Mouse (Mus musculus) effector memory CD4-positive, alpha-beta T cell, adult 7 months (primary cell): ENCODE measurements around the gene Pnlip. TPM values are rescaled to one million over a fixed set of nuclear protein-coding genes. Genes with fewer than 3 reads are reported as not detected.

Source experiments
- polyA plus RNA-seq: library from polyadenylated mRNA; unstranded; fragments of 100-300 nt; shearing (Covaris generic); gene quantifications from one replicate; pipeline ENCODE4 v1.2.1, GENCODE M21; 2017

The Pnlip gene
- not detected for polyA plus RNA-seq

DNA sequence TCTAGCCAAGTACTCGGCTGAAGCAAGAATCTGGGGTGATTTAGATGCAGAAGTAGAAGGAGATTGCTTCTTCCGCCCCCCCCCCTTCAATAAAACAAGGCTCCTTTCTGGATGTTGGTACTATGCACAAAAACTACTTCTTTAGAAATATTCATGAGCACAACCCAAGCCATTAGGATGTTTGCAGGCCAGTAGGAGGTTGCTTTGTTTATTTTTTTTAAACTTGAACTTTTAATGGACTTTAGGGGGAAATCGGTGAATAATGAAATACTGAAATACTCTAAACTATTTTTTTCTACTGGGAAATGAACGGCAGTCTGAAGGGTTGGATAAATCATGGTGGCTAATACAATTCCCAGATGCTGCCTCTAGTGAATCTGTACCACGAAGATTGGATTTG is at the start of gene Pnlip:
Gene Pnlip (plus strand): TSS at position 301 of the 400 bp plus-strand sequence.

DNA sequence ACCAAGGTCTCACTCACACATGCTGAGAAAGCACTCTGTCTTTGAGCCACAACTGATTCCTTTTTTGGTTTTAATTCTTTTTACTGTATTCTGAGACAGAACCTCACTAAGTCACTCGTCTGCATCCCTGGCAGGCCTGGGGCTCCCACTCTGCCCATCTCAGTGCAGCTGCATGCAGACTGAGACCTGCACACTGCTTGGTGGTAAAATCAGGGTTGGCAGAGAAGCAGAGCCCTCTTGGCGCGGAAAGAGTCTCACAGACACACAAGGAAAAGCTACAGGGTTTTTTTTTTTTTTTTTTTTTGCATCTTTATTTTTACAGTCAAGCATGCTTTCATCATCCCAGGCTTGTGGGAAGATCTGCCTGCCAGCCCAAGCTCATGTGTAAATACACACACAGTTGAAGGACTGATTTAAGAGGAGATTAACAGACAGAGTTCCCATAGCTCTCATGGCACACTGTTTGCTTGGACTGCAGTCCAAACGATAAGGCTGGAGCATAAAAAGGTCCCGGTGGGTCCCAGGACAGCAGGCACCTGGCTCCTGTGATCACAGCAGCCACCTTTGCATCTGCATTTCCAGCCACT is 76.2 kb downstream of the Pnlip start, which contains the start of gene Pnliprp1:
Gene Pnliprp1 (plus strand): TSS at position 443 of the 587 bp plus-strand sequence.

Other genes starting within 250 kb of the Pnlip start
- gene Gfra1, start 196.6 kb upstream of the Pnlip start, polyA plus RNA-seq: not detected
- not detected for gene Ccdc172, start 140.5 kb upstream of the Pnlip start, polyA plus RNA-seq
- 1.3 TPM for gene Pnliprp1, start 76.4 kb downstream of the Pnlip start, polyA plus RNA-seq
- not detected for gene Pnliprp2, start 107.2 kb downstream of the Pnlip start, polyA plus RNA-seq
- gene 1700019N19Rik, start 142.0 kb downstream of the Pnlip start, polyA plus RNA-seq: not detected